Mouse (Mus musculus): ENCODE measurements around the gene Alg3. TPM values are rescaled to one million over a fixed set of nuclear protein-coding genes. Genes with fewer than 3 reads are reported as not detected.

The Alg3 gene
- polyA plus RNA-seq, 1 experiment, result 18.3 TPM

DNA sequence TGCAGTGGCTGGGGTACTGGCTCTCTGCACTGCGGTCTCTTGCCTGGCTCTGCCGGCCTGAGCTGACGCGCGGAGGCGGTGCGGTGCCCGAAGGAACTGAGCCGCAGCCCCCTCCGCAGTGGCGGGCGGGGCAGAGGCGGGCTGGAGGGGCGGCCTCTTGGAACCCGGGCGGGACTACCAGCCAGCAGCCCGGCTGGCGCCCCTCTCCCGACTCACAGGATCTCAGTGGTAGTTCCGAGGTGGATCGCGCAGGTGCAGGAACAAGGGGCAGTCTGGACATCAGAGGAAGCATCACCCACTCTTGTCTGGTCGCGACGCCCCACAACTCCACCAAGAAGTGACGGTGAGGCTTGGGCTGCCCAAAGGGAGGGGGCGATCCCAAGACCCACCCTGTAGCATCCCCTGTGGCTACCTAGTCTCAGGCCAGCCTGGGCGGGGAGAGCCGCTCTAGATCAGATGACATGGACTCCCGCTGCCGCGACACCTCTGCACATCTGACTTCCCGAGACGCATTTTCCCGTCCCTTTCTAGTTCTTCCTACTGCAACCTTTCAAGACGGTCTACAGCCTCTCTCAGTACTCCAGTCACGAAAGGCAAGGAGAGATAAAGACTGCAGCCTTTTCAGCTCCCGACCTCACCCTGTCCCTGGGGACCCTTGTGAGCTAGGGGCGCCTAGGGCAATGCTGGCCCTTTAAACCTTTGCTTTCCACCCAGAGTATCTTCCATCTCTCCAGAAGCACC lies 21.4 kb downstream of the Alg3 start:
- TF ChIP-seq POLR2A (IDR thresholded peaks at IDR 0.05; ENCODE audit: extremely low read depth, insufficient read depth, low read length) (no peak), CTCF (IDR thresholded peaks at IDR 0.05; ENCODE audit: extremely low read depth, insufficient read depth, low read length) (no peak)
- H3K4me3 ChIP-seq (ENCODE audit: insufficient read depth, low read length), result peak overlapping the region; percentile 56
- H3K4me1 ChIP-seq (ENCODE audit: control insufficient read depth, insufficient read depth, low read length), result no peaks in the 10 kb centered on the region
- no peak overlapping the region for H3K27ac ChIP-seq (ENCODE audit: insufficient read depth, low read length)

DNA sequence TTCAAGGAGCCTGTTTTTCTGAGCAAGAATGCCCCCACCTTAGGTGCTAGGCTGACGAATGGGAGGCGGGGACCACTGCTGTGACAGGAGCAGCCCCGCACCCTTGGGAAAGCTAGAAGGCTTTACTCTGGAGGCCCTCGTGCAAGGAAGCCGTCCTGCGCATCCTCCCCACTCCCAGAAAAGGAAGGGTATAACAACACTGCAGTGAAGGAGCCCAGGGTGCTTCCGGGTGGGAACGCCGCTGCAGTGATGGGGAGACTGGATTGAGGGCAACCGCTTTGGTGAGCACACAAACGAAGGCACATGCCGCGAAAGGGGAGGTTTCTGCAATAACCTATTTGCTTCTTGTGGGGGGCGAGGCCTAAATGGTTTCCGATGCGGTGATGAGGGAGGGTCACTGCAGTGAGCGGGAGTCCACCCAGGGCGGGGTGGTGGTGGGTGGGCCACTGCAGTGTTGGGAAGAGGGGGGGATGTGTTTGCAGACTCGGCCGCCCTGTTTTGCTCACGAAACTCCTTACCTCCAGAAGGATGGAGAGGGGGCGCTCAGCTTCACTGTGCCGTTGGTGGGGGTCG lies 22.1 kb downstream of the Alg3 start, which contains the start of gene Vwa5b2:
Vwa5b2 (plus strand) TSS at position 106 of the 573 bp plus-strand sequence.
- Histone ChIP-seq H3K27ac (ENCODE audit: insufficient read depth, low read length) (no peak within 1 kb of the TSS), H3K4me1 (ENCODE audit: control insufficient read depth, insufficient read depth, low read length) (no peaks in the 10 kb centered on the region), H3K4me3 (ENCODE audit: insufficient read depth, low read length) (peak within 1 kb of the TSS; percentile 56)
- TF ChIP-seq CTCF (IDR thresholded peaks at IDR 0.05; ENCODE audit: extremely low read depth, insufficient read depth, low read length) (no peak), POLR2A (IDR thresholded peaks at IDR 0.05; ENCODE audit: extremely low read depth, insufficient read depth, low read length) (peak; percentile 36; the same call in 1 of the 2 replicates)

GRCm38 (mm10) chr16:20565075-20565474 lies 46.5 kb downstream of the Alg3 start:
- Histone ChIP-seq H3K27ac (ENCODE audit: insufficient read depth, low read length) (no peak overlapping the region), H3K4me1 (ENCODE audit: control insufficient read depth, insufficient read depth, low read length) (no peaks in the 10 kb centered on the region), H3K4me3 (ENCODE audit: insufficient read depth, low read length) (no peak overlapping the region)
- TF ChIP-seq CTCF (IDR thresholded peaks at IDR 0.05; ENCODE audit: extremely low read depth, insufficient read depth, low read length), result no peak
- no peak for TF ChIP-seq POLR2A (IDR thresholded peaks at IDR 0.05; ENCODE audit: extremely low read depth, insufficient read depth, low read length)

- Histone ChIP-seq H3K4me1 (ENCODE audit: control insufficient read depth, insufficient read depth, low read length) (no peaks in the 10 kb centered on the region), H3K4me3 (ENCODE audit: insufficient read depth, low read length) (no peak overlapping the region), H3K27ac (ENCODE audit: insufficient read depth, low read length) (no peak overlapping the region)
- TF ChIP-seq CTCF (IDR thresholded peaks at IDR 0.05; ENCODE audit: extremely low read depth, insufficient read depth, low read length) (no peak), POLR2A (IDR thresholded peaks at IDR 0.05; ENCODE audit: extremely low read depth, insufficient read depth, low read length) (no peak)
Measured at GRCm38 (mm10) chr16:20557381-20557780, 54.2 kb downstream of the Alg3 start.

Other genes with a start within 250 kb of the Alg3 start
- 296 and 313 TPM in 2 replicates for gene Abcc5, start 185.3 kb downstream of the Alg3 start, polyA plus RNA-seq (2012; rRNA removed)
- 49.1 and 50.4 TPM in 2 replicates for gene Eif2b5, start 112.9 kb downstream of the Alg3 start, polyA plus RNA-seq (2012; rRNA removed)
- gene Dvl3, start 94.8 kb downstream of the Alg3 start, polyA plus RNA-seq (2012; rRNA removed), result 41.7 and 42.5 TPM in 2 replicates
- gene Ap2m1, start 76.3 kb downstream of the Alg3 start, polyA plus RNA-seq (2012; rRNA removed), result 1,329 and 1,383 TPM in 2 replicates
- gene Abcf3, start 63.2 kb downstream of the Alg3 start, polyA plus RNA-seq (2012; rRNA removed), result 78.5 and 83.5 TPM in 2 replicates
- gene Vwa5b2, start 22.3 kb downstream of the Alg3 start, polyA plus RNA-seq (2012; rRNA removed), result 102 and 119 TPM in 2 replicates
- 2.5 and 3.1 TPM in 2 replicates for gene Eef1akmt4, start 142 bp downstream of the Alg3 start, polyA plus RNA-seq (2012; rRNA removed)
- gene Gm49333, start 125 bp downstream of the Alg3 start, polyA plus RNA-seq (2012; rRNA removed), result not detected in 2 replicates
- gene Camk2n2, start 9.6 kb upstream of the Alg3 start, polyA plus RNA-seq (2012; rRNA removed), result 188 and 191 TPM in 2 replicates
- 25.4 and 28.3 TPM in 2 replicates for gene Ece2, start 18.1 kb upstream of the Alg3 start, polyA plus RNA-seq (2012; rRNA removed)
- gene Psmd2, start 39.9 kb upstream of the Alg3 start, polyA plus RNA-seq (2012; rRNA removed), result 173 TPM in 2 replicates
- gene Eif4g1, start 56.6 kb upstream of the Alg3 start, polyA plus RNA-seq (2012; rRNA removed), result 157 and 158 TPM in 2 replicates
- gene Fam131a, start 81.5 kb upstream of the Alg3 start, polyA plus RNA-seq (2012; rRNA removed), result 316 and 358 TPM in 2 replicates
- 52.5 and 53.1 TPM in 2 replicates for gene Polr2h, start 105.9 kb upstream of the Alg3 start, polyA plus RNA-seq (2012; rRNA removed)
- 122 and 132 TPM in 2 replicates for gene Clcn2, start 106.0 kb upstream of the Alg3 start, polyA plus RNA-seq (2012; rRNA removed)
- 71.8 and 94.6 TPM in 2 replicates for gene Chrd, start 121.4 kb upstream of the Alg3 start, polyA plus RNA-seq (2012; rRNA removed)
- gene Thpo, start 122.8 kb upstream of the Alg3 start, polyA plus RNA-seq (2012; rRNA removed), result 20.6 and 27.1 TPM in 2 replicates